In the genomic region with DNA sequence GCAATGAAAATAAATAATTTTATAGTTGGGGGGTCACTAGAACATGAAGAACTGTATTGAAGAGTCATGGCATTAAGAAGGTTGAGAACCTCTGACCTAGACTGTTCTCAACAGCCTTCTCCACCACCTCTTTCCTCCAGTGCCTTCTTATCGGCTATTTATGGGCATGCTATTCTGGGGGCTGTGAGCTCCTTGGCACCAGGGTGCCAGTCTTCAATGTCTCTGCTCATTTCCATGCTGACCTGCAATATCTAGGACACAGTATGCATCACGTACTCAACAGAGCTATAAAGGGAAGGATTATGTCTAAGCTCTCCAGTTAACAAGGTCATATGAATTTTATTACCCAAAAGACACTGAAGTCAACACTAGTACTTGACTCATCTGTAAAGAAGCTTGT, we compare ENCODE assay signal across 12 mouse cellular contexts.
"Had no signal": no experiment of that assay in that cellular context is flagged by ENCODE, and none has a peak within 500 bp of the region (broad histone marks: within the 10 kb centered on the region; RNA-seq: fewer than 3 reads in every experiment).

No protein-coding gene starts in this region.

- H3K4me1 ChIP-seq: liver, embryonic 15.5 days had no signal

- H3K4me3 ChIP-seq: left cerebral cortex, adult 2 months; limb, embryonic 10.5 days; liver, embryonic 15.5 days; midbrain, embryonic 13.5 days had no signal

- H3K9ac ChIP-seq: liver, embryonic 15.5 days; midbrain, embryonic 13.5 days had no signal

- H3K27me3 ChIP-seq: liver, embryonic 15.5 days; midbrain, embryonic 13.5 days had no signal

- DNase-seq: kidney, postnatal 25 days; lung, adult 2 months; lung, postnatal 36 days; right cerebral cortex, postnatal 25 days; thymus, postnatal 4 days had no signal

- H3K4me2 ChIP-seq: liver, embryonic 11.5 days; liver, embryonic 15.5 days; midbrain, embryonic 13.5 days had no signal

- ATAC-seq: lung, postnatal 0 days; midbrain, embryonic 13.5 days had no signal

- H3K9me3 ChIP-seq: liver, embryonic 15.5 days had no signal

- H3K36me3 ChIP-seq: limb, embryonic 10.5 days; liver, embryonic 15.5 days; midbrain, embryonic 13.5 days had no signal

- H3K27ac ChIP-seq: left cerebral cortex, adult 2 months; limb, embryonic 10.5 days; liver, embryonic 15.5 days; midbrain, embryonic 13.5 days; stomach, postnatal 0 days had no signal
